Mouse (Mus musculus): ENCODE results near the gene Cacnb1. TPM values are rescaled to one million over a fixed set of nuclear protein-coding genes. Genes with fewer than 3 reads are reported as not detected.

Cacnb1 gene
- total and polyA plus RNA-seq, 3 experiments: 2.3 to 4.4 TPM; not detected in 1

GRCm38 (mm10) chr11:97958641-97959299 lies 64.1 kb downstream of the Cacnb1 start:
- H3K9me3 ChIP-seq (replicated peaks; ENCODE audit: insufficient read depth, low read length): no peaks in the 10 kb centered on the region
- DNase-seq (ENCODE audit: low read depth, low spot score): peak; percentile 50
- no peaks in the 10 kb centered on the region for H3K27me3 ChIP-seq (ENCODE audit: control insufficient read depth in 1 of 2, insufficient read depth in 2 of 2, low read length in 2 of 2)
- H3K9ac ChIP-seq (ENCODE audit: control insufficient read depth, low read depth, low read length, poor library complexity, severe bottlenecking): no peak overlapping the region
- TF ChIP-seq GATA1 (IDR thresholded peaks at IDR 0.05; ENCODE audit: low read depth, low read length) (peak; percentile 58; the same call in 1 of the 2 replicates), ZMIZ1 (IDR thresholded peaks at IDR 0.05; ENCODE audit: low read depth, low read length) (no peak), RCOR1 (IDR thresholded peaks at IDR 0.05; ENCODE audit: low read depth, low read length) (no peak), JUND (IDR thresholded peaks at IDR 0.05; ENCODE audit: low read depth, low read length) (no peak), POLR2A (IDR thresholded peaks at IDR 0.05; ENCODE audit: control insufficient read depth in 1 of 2, insufficient read depth in 1 of 2, low read depth in 1 of 2, low read length in 2 of 2, poor library complexity in 1 of 2) (no peak), MAZ (IDR thresholded peaks at IDR 0.05; ENCODE audit: low read depth, low read length) (no peak), UBTF (IDR thresholded peaks at IDR 0.05; ENCODE audit: borderline replicate concordance, insufficient read depth, low read depth, low read length) (no peak), E2F4 (IDR thresholded peaks at IDR 0.05; ENCODE audit: borderline replicate concordance, low read depth, low read length) (no peak), SIN3A (IDR thresholded peaks at IDR 0.05; ENCODE audit: low read length) (no peak), GABPA (IDR thresholded peaks at IDR 0.05; ENCODE audit: low read depth, low read length) (no peak), ZC3H11A (IDR thresholded peaks at IDR 0.05; ENCODE audit: low read depth, low read length) (no peak), POLR2AphosphoS5 (IDR thresholded peaks at IDR 0.05; ENCODE audit: borderline replicate concordance, low read depth, low read length) (no peak), ZKSCAN1 (IDR thresholded peaks at IDR 0.05; ENCODE audit: low read depth, low read length) (no peak), EP300 (IDR thresholded peaks at IDR 0.05; ENCODE audit: low read depth in 1 of 2, low read length in 2 of 2) (peak in 1 of 2 experiments; percentile 35; a peak in 2 of 4 replicates), HCFC1 (IDR thresholded peaks at IDR 0.05; ENCODE audit: low read depth, low read length) (no peak), MAFK (IDR thresholded peaks at IDR 0.05; ENCODE audit: borderline replicate concordance, low read depth, low read length) (no peak), TCF12 (IDR thresholded peaks at IDR 0.05; ENCODE audit: low read depth, low read length) (0 out of 2 replicates have a peak, but pooled peaks have one; percentile 21), ETS1 (IDR thresholded peaks at IDR 0.05; ENCODE audit: low read depth, low read length) (0 out of 2 replicates have a peak, but pooled peaks have one; percentile 13), NRF1 (IDR thresholded peaks at IDR 0.05; ENCODE audit: insufficient read depth, low read depth, low read length, poor library complexity, severe bottlenecking) (no peak), SMC3 (IDR thresholded peaks at IDR 0.05; ENCODE audit: low read depth, low read length) (no peak), USF1 (IDR thresholded peaks at IDR 0.05; ENCODE audit: low read depth, low read length) (peak; percentile 84), CTCF (IDR thresholded peaks at IDR 0.05 in 2 of 3, conservative IDR thresholded peaks at IDR 0.05 in 1 of 3; ENCODE audit: control insufficient read depth in 1 of 3, insufficient read depth in 1 of 3, low read depth in 2 of 3, low read length in 3 of 3, poor library complexity in 1 of 3, severe bottlenecking in 1 of 3) (no peak), TAL1 (IDR thresholded peaks at IDR 0.05; ENCODE audit: low read length) (no peak), RAD21 (IDR thresholded peaks at IDR 0.05; ENCODE audit: low read depth, low read length) (no peak), MYB (IDR thresholded peaks at IDR 0.05; ENCODE audit: low read depth, low read length) (no peak), MAX (IDR thresholded peaks at IDR 0.05; ENCODE audit: low read length) (peak; percentile 36; the same call in 1 of the 2 replicates), CHD2 (IDR thresholded peaks at IDR 0.05; ENCODE audit: low read length) (no peak), TBP (IDR thresholded peaks at IDR 0.05; ENCODE audit: low read depth, low read length) (no peak), MXI1 (IDR thresholded peaks at IDR 0.05; ENCODE audit: low read depth, low read length) (no peak), BHLHE40 (IDR thresholded peaks at IDR 0.05; ENCODE audit: borderline replicate concordance, low read depth, low read length) (peak; percentile 57; the same call in 1 of the 2 replicates), KAT2A (conservative IDR thresholded peaks at IDR 0.05; ENCODE audit: low read depth, low read length) (no peak)
- H3K4me3 ChIP-seq (ENCODE audit: control insufficient read depth in 1 of 2, insufficient read depth in 1 of 2, low read depth in 2 of 2, low read length in 2 of 2): no peak overlapping the region
- peaks cover 7 to 26% of the 10 kb centered on the region in 2 experiments for H3K4me1 ChIP-seq (ENCODE audit: control insufficient read depth in 1 of 2, insufficient read depth in 2 of 2, low read length in 2 of 2)
- H3K27ac ChIP-seq (ENCODE audit: control insufficient read depth, low read depth, low read length): no peak overlapping the region; the same call in 1 of the 2 replicates
- H3K79me2 ChIP-seq (ENCODE audit: control insufficient read depth, insufficient read depth, low read length, poor library complexity): peaks cover 7% of the 10 kb centered on the region
- peaks cover 0 to 17% of the 10 kb centered on the region in 2 experiments; a peak in 2 of 4 replicates for H3K36me3 ChIP-seq (ENCODE audit: control insufficient read depth in 1 of 2, insufficient read depth in 2 of 2, low read length in 2 of 2)

Data from MEL (cell line).